Mouse (Mus musculus): ENCODE data around the gene Klhl12. TPM values are rescaled to one million over a fixed set of nuclear protein-coding genes. Genes with fewer than 3 reads are reported as not detected.

The Klhl12 gene
- polyA plus RNA-seq, 1 experiment, result 30.3 TPM

DNA sequence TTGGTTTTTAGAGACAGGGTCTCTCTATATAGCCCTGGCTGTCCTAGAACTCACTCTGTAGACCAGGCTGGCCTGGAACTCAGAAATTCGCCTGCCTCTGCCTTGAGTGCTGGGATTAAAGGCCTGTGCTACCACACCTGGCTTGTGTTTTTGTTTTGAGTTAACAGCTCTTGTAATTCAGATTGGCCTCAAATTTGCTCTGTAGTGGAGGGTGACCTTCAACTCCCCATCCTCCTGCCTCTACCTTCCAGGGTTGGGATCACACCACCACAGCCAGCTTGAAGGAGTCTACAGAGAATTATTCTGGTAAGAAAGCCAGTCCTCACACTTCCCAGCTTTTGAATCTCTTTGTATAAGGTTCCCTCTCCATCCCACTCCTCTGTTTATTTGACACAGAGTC, 45.6 kb downstream of the Klhl12 start:
- no peak for TF ChIP-seq POLR2A (IDR thresholded peaks at IDR 0.05; ENCODE audit: control insufficient read depth, low read depth, low read length)
- no peak for TF ChIP-seq CTCF (IDR thresholded peaks at IDR 0.05; ENCODE audit: control insufficient read depth, insufficient read depth, insufficient replicate concordance, low read depth, low read length)
- H3K4me3 ChIP-seq (ENCODE audit: control insufficient read depth, low read depth, low read length), result no peak overlapping the region
- H3K27ac ChIP-seq (ENCODE audit: control insufficient read depth, insufficient read depth, low read depth, low read length), result no peak overlapping the region
- no peaks in the 10 kb centered on the region for H3K36me3 ChIP-seq (ENCODE audit: control insufficient read depth, insufficient read depth, low read length)
- H3K4me1 ChIP-seq (ENCODE audit: control insufficient read depth, insufficient read depth, low read length), result no peaks in the 10 kb centered on the region
- H3K27me3 ChIP-seq (ENCODE audit: control insufficient read depth, insufficient read depth, low read length), result no peaks in the 10 kb centered on the region

DNA sequence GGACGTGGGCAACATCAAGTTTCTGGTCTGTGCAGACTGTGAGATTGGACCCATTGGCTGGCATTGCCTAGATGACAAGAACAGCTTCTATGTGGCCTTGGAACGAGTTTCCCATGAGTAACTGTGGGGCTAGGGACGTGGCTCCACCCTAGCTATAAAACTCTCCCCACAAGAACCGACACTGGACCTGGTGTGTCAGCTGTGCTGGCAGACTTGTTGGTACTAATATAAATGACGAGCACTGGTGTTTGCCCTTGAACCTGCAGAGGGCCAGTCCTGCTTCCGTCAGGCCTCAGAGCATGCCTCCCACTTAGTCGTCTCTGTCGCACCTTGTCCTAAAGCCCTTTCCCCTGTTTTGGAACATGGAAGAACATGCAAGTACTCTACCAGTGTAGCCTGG, 50.9 kb downstream of the Klhl12 start:
- Histone ChIP-seq H3K4me1 (ENCODE audit: control insufficient read depth, insufficient read depth, low read length) (no peaks in the 10 kb centered on the region), H3K4me3 (ENCODE audit: control insufficient read depth, low read depth, low read length) (peak overlapping the region; percentile 7; the same call in 1 of the 2 replicates), H3K27me3 (ENCODE audit: control insufficient read depth, insufficient read depth, low read length) (no peaks in the 10 kb centered on the region), H3K27ac (ENCODE audit: control insufficient read depth, insufficient read depth, low read depth, low read length) (no peak overlapping the region), H3K36me3 (ENCODE audit: control insufficient read depth, insufficient read depth, low read length) (0 out of 2 replicates have a peak, but pooled peaks cover 1% of the 10 kb centered on the region)
- TF ChIP-seq POLR2A (IDR thresholded peaks at IDR 0.05; ENCODE audit: control insufficient read depth, low read depth, low read length) (no peak), CTCF (IDR thresholded peaks at IDR 0.05; ENCODE audit: control insufficient read depth, insufficient read depth, insufficient replicate concordance, low read depth, low read length) (no peak)

DNA sequence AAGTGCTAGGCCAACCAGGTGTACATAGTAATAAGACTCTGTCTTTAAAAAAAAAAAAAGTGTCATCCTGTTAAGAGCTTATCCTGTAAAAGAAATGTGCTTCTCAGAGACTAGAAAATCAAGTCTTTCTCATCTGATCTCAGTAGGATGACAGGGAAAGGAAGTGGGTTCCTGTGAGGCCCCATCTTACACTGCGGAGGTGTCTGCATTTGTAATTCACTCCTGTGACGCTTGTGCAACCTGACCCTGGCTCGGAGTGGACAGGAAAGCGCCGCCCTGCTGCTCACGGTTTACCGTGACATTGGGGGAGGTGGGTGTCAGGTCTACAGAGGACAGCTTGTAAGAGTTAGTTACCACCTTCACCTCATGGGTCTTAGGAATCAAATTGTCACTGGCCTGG, 54.7 kb downstream of the Klhl12 start:
- H3K27me3 ChIP-seq (ENCODE audit: control insufficient read depth, insufficient read depth, low read length), result no peaks in the 10 kb centered on the region
- TF ChIP-seq CTCF (IDR thresholded peaks at IDR 0.05; ENCODE audit: control insufficient read depth, insufficient read depth, insufficient replicate concordance, low read depth, low read length) (no peak), POLR2A (IDR thresholded peaks at IDR 0.05; ENCODE audit: control insufficient read depth, low read depth, low read length) (no peak)
- no peak overlapping the region for H3K27ac ChIP-seq (ENCODE audit: control insufficient read depth, insufficient read depth, low read depth, low read length)
- no peak overlapping the region for H3K4me3 ChIP-seq (ENCODE audit: control insufficient read depth, low read depth, low read length)
- 0 out of 2 replicates have a peak, but pooled peaks cover 1% of the 10 kb centered on the region for H3K36me3 ChIP-seq (ENCODE audit: control insufficient read depth, insufficient read depth, low read length)
- H3K4me1 ChIP-seq (ENCODE audit: control insufficient read depth, insufficient read depth, low read length), result peaks cover 3% of the 10 kb centered on the region; the same call in 1 of the 2 replicates

DNA sequence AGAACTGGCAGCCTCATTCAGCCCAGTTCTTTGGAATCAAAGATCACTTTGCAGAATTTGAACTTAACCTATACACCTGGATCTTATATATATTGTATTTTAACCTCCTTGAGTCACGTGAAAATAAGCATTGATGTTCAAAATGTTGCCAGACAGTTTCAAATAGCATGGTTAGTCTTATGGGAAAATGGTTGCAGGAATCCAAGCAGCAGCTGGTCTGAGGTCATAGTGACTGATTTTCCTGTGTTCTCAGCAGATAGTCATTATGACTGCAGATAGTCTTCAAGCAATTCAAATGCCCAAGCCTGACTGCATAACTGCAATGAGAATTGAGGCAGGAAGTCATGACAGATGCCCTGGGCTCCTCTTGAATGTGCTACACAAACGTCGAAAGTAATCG, 56.9 kb downstream of the Klhl12 start:
- no peak overlapping the region for H3K4me3 ChIP-seq (ENCODE audit: control insufficient read depth, low read depth, low read length)
- H3K27me3 ChIP-seq (ENCODE audit: control insufficient read depth, insufficient read depth, low read length), result no peaks in the 10 kb centered on the region
- H3K36me3 ChIP-seq (ENCODE audit: control insufficient read depth, insufficient read depth, low read length), result no peaks in the 10 kb centered on the region
- H3K27ac ChIP-seq (ENCODE audit: control insufficient read depth, insufficient read depth, low read depth, low read length), result no peak overlapping the region
- peaks cover 3% of the 10 kb centered on the region; the same call in 1 of the 2 replicates for H3K4me1 ChIP-seq (ENCODE audit: control insufficient read depth, insufficient read depth, low read length)
- no peak for TF ChIP-seq POLR2A (IDR thresholded peaks at IDR 0.05; ENCODE audit: control insufficient read depth, low read depth, low read length)
- TF ChIP-seq CTCF (IDR thresholded peaks at IDR 0.05; ENCODE audit: control insufficient read depth, insufficient read depth, insufficient replicate concordance, low read depth, low read length), result no peak

DNA sequence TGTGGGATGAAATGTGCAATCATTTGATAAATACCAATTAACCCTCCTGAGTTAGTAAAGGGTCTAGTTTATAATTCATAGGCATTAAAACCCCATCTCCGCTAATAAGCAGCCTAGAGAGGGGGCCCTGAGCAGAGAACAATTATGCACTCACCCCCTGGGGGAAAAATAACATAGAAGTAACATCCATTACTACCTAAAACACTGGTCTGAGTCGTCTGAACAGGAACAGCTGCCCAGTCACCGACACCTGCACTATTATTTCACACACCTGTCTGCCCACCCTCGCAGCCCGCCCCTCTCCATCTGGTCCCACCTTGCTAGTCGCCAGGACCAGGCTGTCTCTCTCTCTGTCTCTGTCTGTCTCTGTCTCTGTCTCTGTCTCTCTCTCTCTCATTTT, 57.3 kb downstream of the Klhl12 start:
- TF ChIP-seq CTCF (IDR thresholded peaks at IDR 0.05; ENCODE audit: control insufficient read depth, insufficient read depth, insufficient replicate concordance, low read depth, low read length), result no peak
- TF ChIP-seq POLR2A (IDR thresholded peaks at IDR 0.05; ENCODE audit: control insufficient read depth, low read depth, low read length), result no peak
- H3K27me3 ChIP-seq (ENCODE audit: control insufficient read depth, insufficient read depth, low read length), result no peaks in the 10 kb centered on the region
- H3K4me3 ChIP-seq (ENCODE audit: control insufficient read depth, low read depth, low read length), result no peak overlapping the region

DNA sequence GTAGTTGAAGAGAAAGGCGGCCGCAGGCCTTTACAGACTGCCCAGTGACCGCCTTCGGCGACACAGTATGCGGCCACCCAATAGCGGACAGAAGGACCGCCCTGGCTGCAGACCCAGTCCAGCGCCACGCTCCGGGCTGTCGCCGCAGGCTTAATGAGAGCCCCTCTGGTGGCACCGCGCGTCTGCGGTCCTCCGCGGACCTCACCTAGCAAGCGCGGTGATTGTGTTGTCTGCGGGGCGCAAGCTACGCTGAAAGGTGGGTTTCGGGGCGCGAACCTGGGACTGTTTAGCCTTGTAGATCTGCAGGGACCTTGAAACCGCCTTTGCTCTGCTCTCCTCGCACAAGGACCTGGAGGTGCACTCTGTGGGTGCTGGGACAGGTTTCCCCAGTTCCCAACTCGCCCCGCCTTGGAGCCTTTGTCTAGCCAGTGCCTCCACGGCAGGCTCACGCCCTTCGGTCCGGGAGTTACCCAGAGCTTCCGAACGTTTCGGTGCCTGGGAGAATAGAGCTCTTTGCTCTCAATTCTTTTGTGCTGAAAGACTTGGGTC, 58.1 kb downstream of the Klhl12 start:
- Histone ChIP-seq H3K4me3 (ENCODE audit: control insufficient read depth, low read depth, low read length) (peak overlapping the region; percentile 57), H3K4me1 (ENCODE audit: control insufficient read depth, insufficient read depth, low read length) (peaks cover 3% of the 10 kb centered on the region; the same call in 1 of the 2 replicates), H3K27me3 (ENCODE audit: control insufficient read depth, insufficient read depth, low read length) (no peaks in the 10 kb centered on the region), H3K27ac (ENCODE audit: control insufficient read depth, insufficient read depth, low read depth, low read length) (no peak overlapping the region), H3K36me3 (ENCODE audit: control insufficient read depth, insufficient read depth, low read length) (no peaks in the 10 kb centered on the region)
- TF ChIP-seq POLR2A (IDR thresholded peaks at IDR 0.05; ENCODE audit: control insufficient read depth, low read depth, low read length) (no peak), CTCF (IDR thresholded peaks at IDR 0.05; ENCODE audit: control insufficient read depth, insufficient read depth, insufficient replicate concordance, low read depth, low read length) (no peak)

More for the DNA sequence above, 57.3 kb downstream of the Klhl12 start:
- Histone ChIP-seq H3K36me3 (ENCODE audit: control insufficient read depth, insufficient read depth, low read length) (no peaks in the 10 kb centered on the region), H3K4me1 (ENCODE audit: control insufficient read depth, insufficient read depth, low read length) (peaks cover 3% of the 10 kb centered on the region; the same call in 1 of the 2 replicates), H3K27ac (ENCODE audit: control insufficient read depth, insufficient read depth, low read depth, low read length) (no peak overlapping the region)

DNA sequence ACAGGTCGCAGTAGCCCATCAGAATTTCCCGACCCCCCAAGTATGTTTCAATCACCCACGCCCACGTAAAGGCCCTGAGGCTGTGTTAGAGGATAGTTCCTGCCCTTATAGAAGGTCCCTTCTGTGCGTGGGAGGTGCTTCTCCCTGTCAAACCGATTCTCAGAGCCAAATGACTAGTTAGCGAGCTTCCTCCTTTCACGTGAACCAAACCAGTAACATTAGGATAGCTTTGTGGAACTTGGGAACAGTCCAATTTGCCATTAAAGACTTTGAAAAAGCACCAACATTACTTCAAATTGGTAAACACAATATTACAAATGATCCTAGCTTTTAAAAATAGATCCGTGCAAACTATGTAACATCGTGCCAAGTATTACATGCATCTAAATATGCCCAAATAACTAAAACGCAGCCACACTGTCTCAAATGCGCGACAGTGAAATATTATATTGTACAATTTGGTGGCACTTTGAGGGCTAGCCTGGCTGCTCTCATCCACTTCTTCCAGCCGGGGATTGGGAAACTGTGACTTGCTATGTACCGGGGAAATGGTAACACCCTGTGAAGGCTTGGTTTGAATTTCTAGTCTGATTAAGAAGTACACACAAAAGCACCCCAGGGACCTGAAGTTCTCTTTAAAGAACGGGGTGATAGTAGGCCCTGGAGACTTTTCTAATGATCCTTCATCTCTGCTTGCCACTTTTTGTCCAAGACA, 58.7 kb downstream of the Klhl12 start:
- Histone ChIP-seq H3K36me3 (ENCODE audit: control insufficient read depth, insufficient read depth, low read length) (no peaks in the 10 kb centered on the region), H3K4me1 (ENCODE audit: control insufficient read depth, insufficient read depth, low read length) (peaks cover 3% of the 10 kb centered on the region), H3K27ac (ENCODE audit: control insufficient read depth, insufficient read depth, low read depth, low read length) (no peak overlapping the region), H3K4me3 (ENCODE audit: control insufficient read depth, low read depth, low read length) (peak overlapping the region; percentile 57), H3K27me3 (ENCODE audit: control insufficient read depth, insufficient read depth, low read length) (no peaks in the 10 kb centered on the region)
- no peak for TF ChIP-seq CTCF (IDR thresholded peaks at IDR 0.05; ENCODE audit: control insufficient read depth, insufficient read depth, insufficient replicate concordance, low read depth, low read length)
- no peak for TF ChIP-seq POLR2A (IDR thresholded peaks at IDR 0.05; ENCODE audit: control insufficient read depth, low read depth, low read length)

All from testis, adult 2 months (tissue).